Mouse (Mus musculus) adrenal gland, adult (tissue): ENCODE results near the gene Zfp523.

ENCODE experiments used
- DNase-seq, 2 experiments: peaks; one replicate each; pipeline ENCODE4 v3.0.0; 2022 to 2023; ENCODE audit warnings: low spot score in 1 of 2; ENCODE audit not compliant: inconsistent age in 2 of 2

Gene Zfp523

DNA sequence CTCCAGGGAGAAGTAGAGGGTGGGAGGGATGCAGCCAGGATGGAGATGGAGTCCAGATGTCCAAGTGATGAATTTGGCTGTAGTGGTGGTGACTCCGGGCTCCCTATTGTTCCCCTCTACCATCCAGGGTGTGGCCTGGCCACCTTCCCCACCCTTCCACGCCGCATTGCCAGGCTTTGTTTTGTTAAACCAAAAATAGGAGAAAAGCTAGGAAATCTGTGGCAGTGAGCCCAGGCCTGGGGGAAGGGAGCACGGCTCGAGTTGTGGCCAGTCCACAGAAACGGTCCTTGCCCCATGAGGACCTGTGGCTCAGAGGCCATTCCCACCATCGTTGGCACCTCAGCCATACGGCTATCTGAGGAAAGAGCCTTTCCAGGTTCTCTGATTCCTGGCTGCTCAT lies 22.0 kb upstream of the Zfp523 start:
- DNase-seq = no peak

DNA sequence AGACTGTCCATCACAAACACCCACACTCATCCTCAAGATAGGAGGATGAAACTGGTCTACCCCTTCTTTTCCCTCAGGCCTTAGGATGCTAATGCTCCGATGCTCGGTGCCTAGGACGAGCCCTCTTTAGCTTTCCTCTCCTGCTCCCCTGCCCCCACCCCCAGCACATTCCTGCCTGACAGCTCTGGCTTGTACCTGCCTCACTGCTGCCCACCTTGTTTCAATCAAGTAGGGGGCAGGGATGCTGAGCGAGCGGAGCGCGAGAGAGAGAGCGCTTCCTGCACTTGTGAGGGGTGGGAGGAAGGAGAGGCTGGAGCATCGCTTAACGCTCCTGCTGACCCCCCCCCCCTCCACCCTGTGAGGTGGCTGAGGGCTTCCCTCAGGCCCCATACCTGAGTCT lies 16.6 kb upstream of the Zfp523 start:
- DNase-seq = no peak

DNA sequence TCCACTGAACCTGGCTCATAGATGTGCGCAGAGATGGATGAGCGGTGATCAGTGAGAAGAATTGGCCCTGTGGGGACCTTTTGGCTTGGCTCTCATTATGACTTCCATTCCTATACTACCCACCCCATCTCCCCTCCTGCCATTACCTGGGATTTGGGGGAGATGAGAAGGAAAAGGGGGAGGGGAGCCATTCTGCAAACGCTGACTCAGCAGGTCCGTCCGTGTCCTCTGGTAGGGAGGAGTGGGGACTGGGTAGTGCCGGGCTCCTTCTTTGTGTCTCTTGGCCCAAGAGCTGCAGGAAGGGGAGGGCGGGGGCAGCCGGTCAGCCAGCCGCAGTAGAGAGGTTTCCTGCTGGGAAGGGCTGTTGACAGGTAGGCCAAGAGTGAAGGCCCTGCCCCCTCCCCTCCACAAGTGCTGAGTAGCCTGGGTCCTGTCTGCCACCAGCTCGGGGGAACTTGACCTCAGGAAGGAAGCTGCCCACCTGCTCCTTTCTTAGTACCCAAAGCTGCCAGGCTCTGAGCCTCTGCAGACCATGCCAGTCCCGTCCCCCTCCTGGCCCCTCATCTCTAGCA lies 15.5 kb upstream of the Zfp523 start:
- DNase-seq = no peak

DNA sequence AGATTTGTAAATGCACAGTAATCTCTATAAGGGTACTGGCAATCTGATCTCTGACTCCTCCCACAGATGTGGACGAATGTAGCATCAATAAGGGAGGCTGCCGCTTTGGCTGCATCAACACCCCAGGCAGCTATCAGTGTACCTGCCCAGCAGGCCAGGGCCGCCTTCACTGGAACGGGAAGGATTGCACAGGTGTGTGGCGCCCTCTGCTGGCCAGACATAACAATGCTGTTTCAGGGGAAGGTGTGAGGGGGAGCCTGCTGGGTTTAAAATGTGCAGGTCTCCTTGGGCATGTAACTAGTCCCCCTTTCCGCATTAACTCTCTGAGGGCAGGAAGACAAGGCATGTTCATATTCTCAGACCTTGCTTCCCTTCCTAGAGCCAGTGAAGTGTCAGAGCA lies 13.3 kb upstream of the Zfp523 start:
- DNase-seq = peak; percentile 77 to 92

DNA sequence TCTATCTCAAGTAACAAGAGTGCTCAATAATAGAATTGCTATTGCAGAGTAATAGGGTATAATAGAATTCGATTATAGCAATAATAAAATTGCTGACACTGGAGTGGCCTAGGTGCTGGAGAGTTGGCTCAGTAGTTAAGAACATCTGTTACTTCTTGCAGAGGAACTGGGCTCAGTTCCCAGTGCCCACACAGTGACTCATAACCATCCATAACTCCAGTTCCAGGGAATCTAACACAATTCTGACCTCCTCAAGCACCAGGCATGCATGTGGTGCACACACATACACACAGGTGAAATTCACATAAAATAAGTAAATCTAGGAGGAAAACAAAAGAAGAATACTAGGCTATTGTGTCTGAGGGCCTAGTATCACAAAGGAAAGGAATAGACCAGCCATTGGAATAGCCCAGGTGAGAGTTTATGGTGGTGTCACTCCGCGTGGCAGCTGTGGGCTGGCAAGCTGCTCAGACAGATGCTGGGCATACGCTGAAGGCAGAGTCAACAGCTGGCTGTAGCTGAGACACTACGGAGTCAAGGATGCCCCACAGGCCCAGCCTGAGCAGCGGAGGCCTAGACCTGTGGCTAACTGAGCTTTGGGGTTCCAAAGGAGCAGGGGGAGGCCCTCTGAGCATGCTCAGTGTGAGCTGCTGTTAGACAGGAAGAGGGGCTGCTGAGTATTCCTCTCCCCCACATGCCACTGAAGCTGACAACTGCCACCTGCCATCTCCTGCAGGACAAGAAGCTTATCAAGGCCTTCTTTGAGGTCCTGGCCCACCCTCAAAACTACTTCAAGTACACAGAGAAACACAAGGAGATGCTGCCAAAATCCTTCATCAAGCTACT lies 6.2 kb upstream of the Zfp523 start:
- DNase-seq = peak; percentile 74 to 84

DNA sequence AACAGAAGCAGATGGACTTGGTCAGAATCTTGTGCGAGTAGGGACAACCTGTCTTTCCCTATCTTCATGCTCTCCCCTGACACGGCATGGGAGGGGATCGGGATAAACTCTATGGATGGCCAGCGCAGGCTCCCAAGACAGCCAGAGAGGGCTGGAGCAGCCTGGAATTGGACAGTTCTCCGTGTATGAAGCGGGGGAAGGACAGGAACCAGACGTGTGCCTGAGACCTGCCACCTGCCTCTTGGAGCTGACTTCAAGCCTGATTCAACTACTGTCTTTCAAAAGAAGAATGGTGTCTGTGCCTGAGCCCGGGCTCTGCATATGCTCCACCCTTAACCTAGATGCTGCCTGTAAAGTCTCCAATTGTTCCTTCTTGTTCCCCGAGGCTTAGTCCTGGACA lies 4.2 kb upstream of the Zfp523 start:
- DNase-seq = no peak

DNA sequence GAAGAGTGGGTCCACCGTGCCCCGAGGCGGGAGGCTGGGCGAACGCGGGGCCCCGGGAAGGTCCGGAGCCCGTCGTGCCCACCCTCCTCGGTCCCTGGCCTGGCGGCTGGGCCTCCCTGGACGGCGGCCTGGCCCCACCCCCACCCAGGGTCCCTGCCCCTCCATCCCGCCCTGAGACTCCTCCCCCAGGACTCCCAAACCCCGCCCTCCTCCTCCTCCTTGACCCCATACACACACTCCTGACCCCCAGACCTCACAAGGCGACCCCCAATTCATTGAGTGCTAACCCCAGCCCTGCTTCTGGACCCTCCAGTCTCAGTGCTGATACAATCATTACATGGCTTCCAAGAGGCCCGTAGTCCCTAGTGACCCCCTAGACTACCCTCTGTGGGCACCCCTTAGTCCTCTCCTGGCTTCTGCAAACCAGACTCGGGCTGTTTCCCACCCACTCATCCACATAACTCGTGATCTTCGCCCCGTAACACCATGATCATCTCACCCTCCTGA lies 664 bp downstream of the Zfp523 start:
- no peak for DNase-seq

DNA sequence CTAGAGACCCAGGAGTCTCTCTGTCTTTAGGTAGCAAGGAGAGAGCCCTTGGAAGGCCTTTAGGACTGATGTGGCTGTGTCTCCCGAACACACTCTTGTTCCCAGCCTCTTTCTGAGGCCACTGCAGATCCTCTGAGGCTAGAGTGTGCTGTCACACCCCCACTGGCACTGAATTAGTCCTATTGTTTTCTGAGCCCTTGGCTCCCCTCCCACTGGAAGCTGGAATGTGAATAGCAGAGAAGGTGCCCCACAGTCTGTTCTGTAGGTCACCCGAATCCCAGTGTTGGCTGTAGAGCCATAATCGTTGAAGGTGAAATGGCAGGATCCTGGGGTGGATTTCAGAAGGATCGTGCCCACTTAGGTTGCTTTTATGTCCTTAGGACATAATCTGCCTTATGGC lies 3.4 kb downstream of the Zfp523 start:
- DNase-seq = no peak

DNA sequence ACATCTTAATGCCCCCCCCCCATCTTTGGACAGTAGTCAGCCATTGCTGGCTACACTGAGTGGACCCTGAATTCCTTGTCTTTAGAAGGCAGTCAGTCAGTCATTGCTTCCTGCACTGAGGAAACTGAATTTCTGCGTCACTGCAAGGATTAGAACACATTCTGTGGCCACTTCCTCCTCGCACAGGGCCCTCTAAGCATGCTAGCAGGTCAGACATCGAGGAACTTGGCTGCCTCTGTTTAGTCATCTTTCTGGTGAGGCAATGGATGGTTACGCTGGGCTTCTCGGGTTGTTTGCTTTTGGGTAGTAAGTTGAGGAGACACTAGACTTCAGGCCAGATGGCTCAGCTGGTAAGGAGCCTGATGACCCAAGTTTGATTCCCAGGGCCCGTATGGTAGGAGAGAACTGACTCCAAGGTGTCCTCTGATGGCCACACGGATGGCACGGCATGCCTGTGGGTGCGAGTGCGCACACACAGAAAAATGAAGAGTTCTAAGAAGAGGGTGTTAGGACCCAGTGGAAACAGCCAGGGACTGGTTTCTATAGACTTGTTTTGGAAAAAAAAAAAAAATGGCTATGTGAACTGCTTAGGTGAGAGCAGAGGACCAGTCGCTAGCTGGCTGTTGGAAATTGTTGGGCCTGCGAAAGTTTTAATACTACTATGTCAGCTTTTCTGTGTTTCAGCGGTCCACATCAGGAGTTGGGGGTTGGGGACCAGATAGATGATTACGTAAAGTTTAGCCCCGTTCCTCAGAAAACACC lies 4.0 kb downstream of the Zfp523 start:
- no peak for DNase-seq

DNA sequence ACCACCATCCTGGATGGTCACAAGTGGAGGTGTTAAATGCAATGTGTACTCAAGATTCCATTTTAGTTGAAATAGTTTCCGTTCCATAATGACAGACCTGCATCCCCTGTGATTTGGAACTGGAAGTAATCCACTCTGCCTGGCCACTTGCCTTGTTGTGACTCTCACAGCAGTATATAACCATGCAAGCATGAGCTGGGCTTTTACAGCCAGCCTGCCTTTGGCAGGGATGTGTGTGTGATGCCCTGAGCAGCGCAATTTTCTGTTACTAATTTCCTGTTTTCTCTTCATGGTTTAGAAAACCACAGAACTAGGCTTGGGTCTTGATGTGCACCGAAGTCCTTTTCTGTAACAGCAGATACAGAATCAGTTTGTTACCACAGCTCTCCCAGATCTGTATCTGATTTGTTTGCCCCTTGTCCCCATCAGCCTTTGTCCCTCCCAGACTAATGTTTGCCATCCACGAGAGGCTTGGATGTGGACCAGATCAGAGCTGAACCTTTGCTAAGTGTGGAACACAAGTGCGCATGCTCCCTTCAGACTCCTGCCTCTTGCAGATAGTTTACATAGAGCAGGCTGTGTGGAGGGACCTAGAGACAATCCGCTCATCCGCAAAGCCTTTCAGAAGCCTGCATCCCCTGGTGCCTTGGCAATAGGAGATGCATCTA lies 8.2 kb downstream of the Zfp523 start:
- no peak for DNase-seq

DNA sequence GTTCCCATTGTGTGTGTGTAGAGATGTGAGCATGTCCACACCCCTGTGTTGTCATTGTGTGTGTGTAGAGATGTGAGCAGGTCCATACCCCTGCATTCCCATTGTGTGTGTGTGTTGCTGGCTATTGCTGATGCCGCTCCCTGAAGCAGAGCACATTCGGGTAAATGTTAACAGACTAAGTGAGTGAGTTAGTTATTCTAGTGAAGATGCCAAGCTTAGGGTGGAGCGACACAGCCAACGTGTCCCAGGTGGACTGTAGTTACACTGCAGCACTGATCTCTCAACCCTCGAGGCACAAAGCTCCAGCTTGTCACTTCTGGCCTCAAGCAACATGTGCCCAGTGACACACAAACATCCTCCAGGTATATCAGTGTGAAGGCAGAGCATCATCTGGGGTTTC lies 11.4 kb downstream of the Zfp523 start:
- DNase-seq = no peak

DNA sequence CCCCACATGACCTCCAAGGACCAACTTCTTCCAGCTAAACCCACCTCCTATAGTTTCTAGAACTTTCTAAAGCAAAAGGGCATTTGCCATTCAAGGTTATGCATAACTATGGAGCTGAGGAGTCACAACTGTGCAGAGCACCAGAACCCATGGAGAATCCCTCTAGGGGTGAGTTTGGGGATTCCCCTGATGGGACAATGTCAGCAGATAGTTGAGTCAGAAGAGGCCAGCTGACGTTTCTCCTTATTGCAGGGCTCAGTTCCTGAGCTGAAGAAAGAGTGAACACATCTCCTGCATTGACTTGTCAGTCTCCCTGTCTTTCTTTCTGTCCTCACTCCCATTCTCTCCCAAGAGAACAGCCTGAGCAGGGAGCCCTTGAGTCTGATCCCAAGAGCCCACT lies 15.8 kb downstream of the Zfp523 start:
- no peak for DNase-seq

DNA sequence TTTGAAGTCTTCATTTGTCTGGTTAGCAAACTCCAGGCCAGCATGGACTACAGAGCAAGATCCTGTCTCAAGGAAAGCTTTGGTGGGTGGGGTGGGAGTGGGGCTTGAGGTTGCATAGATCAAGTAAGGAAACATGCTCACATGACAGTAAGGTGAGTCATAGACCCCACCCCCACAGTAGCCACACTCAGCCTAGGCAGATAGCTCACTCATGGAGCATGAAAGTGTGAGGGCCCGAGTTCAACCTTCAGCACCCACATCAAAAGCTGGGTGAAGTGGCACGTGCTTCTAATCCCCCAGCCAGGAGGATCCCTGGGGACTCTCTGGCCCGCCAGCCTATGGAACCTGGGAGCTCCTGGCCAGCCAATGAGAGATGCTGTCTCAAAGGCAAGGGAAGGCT lies 16.6 kb downstream of the Zfp523 start:
- no peak for DNase-seq

DNA sequence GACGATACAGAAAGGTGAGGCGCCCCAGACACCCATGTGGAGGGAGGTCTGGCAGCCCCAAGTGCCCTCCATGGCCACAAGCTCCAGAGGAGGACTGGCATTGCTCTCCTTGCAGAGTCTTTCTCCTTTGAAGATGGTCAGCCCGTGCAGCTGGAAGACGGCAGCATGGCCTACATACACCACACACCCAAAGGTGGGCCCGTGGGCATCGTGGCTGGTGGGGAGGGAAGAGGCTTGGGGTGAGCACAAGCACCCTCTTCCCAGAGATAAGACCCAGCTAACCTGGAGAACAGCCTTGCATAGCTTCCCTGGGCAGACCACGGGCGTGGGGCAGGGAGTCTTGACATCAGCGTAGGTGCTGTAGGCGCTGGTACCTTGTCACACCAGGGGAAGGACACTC lies 18.1 kb downstream of the Zfp523 start:
- no peak for DNase-seq

DNA sequence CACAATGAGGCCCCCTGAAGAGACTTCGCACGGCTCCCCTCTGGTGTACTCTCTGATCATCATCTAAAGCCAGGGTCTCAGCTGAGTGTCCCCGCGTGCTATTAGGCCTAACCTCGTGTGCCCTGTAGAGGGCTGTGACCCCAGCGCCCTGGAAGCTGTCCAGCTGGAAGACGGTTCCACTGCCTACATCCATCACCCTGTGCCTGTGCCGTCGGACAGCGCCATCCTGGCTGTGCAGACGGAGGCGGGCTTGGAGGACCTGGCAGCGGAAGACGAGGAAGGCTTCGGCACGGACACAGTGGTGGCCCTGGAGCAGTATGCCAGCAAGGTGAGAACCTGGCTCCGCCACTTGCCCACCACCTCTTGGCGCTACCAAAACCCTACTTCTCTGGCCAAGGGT lies 20.7 kb downstream of the Zfp523 start:
- peak in 1 of 2 experiments; percentile 56 for DNase-seq

DNA sequence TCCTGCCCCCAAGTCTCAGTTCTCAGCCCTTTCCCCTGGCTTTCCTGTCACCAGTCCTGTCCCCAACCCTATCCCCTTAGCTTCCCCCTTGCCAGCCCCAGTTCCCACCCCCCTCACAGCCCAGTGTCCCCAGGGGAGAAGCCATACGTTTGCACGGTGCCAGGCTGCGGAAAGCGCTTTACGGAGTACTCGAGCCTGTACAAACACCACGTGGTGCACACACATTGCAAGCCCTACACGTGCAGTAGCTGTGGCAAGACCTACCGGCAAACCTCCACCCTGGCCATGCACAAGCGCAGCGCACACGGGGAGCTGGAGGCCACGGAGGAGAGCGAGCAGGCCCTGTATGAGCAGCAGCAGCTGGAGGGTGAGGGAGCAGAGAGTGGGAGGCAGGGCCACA lies 25.1 kb downstream of the Zfp523 start:
- no peak for DNase-seq

DNA sequence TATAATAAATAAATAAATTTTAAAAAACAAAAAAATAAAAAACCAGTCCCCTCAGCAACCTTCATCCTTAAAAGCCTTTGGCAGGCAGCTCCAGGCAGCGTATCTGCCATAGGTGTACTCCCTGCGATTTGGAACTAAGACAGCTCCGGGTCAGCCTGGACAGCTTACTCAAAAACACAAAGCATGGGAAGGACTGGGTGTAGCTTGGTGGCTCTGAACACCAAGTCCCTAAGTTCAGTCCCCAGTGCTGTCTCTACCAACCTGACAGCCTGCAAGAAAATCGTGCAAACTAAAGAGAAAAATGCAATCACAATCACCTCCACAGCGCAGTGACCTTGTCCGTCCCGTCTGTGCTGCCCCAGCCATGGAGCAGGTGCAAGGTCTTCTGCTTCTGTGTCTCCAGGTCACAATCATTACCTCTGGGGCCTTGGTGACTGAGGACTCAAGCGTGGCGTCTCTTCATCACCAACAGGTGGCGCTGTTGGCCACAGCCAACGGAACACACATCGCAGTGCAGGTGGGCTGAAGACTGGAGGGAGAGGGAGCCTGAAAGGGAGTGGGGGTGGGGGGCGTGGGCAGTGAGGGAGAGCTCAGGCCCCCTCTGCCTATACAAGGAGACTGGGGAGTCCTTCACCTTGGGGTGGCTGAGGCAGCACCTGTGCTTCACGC lies 27.3 kb downstream of the Zfp523 start:
- DNase-seq = peak in 1 of 2 experiments; percentile 76

DNA sequence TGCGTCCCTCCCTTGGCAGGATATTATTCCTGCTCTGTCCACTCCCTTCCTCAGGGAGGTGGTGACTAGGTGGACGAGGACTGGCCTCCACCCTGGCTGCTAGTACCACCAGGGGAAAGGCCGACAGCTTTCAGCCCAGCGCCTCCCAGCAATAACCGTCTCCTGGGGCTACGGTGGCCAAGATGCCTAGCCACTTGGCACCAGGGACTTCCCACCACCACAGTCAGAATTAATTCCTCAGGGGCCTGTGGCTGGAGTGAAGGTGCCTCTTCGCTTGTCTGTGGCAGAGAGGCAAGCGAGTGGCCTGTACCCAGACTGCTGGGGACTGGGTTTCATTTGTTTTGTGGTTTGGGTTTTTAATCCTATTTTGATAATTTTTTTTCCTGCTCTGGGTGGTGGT lies 28.5 kb downstream of the Zfp523 start:
- no peak for DNase-seq

DNA sequence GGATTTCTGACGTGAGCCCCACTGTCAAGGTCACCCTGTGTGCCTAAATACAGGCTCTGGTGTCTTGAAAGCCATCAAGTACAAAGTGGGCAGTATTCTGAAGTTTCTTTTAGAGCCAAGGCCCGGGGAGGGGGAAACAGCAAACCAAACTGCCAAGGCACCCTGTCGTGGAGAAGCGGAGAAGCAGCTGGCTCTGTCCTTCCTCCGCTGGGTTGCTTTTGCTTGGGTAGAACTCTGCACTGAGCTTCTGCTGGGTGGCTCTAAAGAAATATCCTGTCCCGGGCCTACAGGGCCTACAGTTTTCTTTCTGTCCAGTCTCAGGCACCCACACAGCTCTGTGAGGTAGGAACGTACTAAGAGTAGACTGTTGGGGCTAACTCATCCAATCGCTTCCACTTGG lies 30.2 kb downstream of the Zfp523 start:
- peak in 1 of 2 experiments; percentile 64 for DNase-seq

DNA sequence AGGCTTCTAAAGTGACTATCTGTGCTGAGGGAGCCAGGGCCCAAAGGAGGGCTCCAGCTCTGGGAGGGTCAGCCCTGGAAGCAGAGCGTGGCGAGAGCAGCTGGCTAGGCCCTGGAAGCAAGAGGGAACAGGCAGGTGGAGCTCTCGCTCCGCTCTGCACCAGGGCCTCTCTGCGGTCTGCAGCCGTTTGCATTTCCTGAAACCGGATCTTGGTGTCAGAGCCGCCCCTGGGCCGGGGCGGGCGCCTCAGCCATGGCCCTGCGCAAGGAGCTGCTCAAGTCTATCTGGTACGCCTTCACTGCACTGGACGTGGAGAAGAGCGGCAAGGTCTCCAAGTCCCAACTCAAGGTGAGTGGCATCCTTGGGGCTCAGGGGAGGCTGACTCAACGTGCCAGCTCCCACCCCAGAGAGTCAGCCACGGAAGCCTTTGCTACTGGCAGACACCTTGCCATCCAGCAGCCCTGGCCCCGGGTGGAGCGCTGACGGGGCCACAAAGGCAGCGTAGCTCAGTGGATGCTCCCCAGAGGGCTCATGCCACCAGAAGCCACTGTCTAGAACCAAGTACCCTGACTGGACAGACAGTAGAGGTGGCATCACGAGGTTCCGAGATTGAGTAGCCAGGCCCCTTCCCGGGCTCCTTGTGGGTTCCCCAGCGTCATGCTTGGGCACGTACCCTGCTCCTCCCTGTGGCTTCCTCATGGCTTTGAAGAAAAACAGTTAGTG lies 30.8 kb downstream of the Zfp523 start, which contains the start of gene Def6:
Def6 (plus strand) TSS at position 188 of the 723 bp plus-strand sequence.
- DNase-seq = peak; percentile 78 to 88
